10 mouse cellular contexts compared by ENCODE assay signal in the genomic region with DNA sequence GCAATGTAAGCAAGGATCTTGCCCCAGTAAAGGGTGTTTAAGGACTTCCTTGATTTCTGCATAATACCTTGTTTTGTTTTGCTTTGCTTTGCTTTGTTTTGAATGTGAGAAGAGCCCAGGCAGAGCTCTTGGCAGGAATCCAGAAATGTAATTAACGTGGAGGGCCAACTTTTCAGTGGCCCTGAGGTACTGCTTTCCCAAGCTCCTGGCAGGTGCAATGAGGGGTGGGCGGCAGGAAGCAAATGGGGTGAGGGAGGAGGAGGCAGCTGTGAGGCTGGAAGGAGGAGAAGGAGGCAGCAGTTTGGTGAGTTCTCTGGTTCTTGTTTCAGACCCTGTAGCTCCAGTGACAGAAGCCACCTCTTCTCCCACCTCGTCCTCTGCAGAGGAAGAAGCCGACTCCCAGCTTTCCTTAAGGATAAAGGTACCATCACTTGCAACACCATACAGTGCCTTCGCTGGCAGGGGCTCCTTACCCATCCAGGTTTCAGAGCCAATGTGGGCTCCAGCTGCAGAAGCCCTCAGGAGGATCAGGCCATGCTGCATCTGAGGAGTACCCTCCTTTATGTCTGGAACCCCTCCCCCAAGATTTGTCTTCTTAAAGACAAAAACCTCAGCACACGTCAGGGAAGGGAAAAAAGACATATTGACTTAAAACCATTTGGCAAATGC. TPM values are rescaled to one million over a fixed set of nuclear protein-coding genes. Genes with fewer than 3 reads are reported as not detected.
A peak's percentile ranks its signal among the peaks of the same experiment; 100 is the strongest.
DNase-seq lines count a peak whose midpoint lies in the region; ATAC-seq lines count a peak whose summit lies in the region.
"Had no signal": no experiment of that assay in that cellular context is flagged by ENCODE, and none has a peak within 500 bp of the region (broad histone marks: within the 10 kb centered on the region; RNA-seq: fewer than 3 reads in every experiment).

No protein-coding gene starts in this region.

- peaks cover 24% of the 10 kb centered on the region for H3K4me1 ChIP-seq in lung, embryonic 15.5 days
- peaks cover 6% of the 10 kb centered on the region; the same call in 1 of the 2 replicates for H3K4me1 ChIP-seq in forebrain, embryonic 11.5 days (replicated peaks; ENCODE audit: control insufficient read depth, insufficient read depth, low read length)
- H3K4me1 ChIP-seq in intestine, embryonic 16.5 days (ENCODE audit: control insufficient read depth, insufficient read depth, low read length), result peaks cover 24% of the 10 kb centered on the region
- H3K4me1 ChIP-seq in stomach, embryonic 15.5 days, result peaks cover 28% of the 10 kb centered on the region

- intact Hi-C loops in gastrocnemius, postnatal 36 days (cut with DNase I), result no loop called here

- no peaks in the 10 kb centered on the region for H3K27me3 ChIP-seq in lung, embryonic 15.5 days
- peaks cover 2% of the 10 kb centered on the region; the same call in 1 of the 2 replicates for H3K27me3 ChIP-seq in forebrain, embryonic 11.5 days (ENCODE audit: control insufficient read depth, insufficient read depth, low read length)
- H3K27me3 ChIP-seq in intestine, embryonic 16.5 days (replicated peaks; ENCODE audit: control insufficient read depth, insufficient read depth, low read length), result no peaks in the 10 kb centered on the region
- H3K27me3 ChIP-seq in stomach, embryonic 15.5 days (replicated peaks), result no peaks in the 10 kb centered on the region

- 35% methylated on average over 6 of the region's 6 CpGs for WGBS in lung, embryonic 15.5 days
- 29% methylated on average over 6 of the region's 6 CpGs for WGBS in forebrain, embryonic 11.5 days
- WGBS in intestine, embryonic 16.5 days, result 31% methylated on average over 6 of the region's 6 CpGs
- 16% methylated on average over 6 of the region's 6 CpGs for WGBS in stomach, embryonic 15.5 days

- ATAC-seq in lung, embryonic 15.5 days (ENCODE audit: borderline replicate concordance, extremely low read depth, low FRiP score, low TSS enrichment), result no peak
- ATAC-seq in forebrain, embryonic 11.5 days (replicated peaks; ENCODE audit: low FRiP score), result peak; percentile 76
- ATAC-seq in intestine, embryonic 16.5 days, result no peak
- 0 out of 2 replicates have a peak, but pooled peaks have one; percentile 21 for ATAC-seq in stomach, embryonic 15.5 days (ENCODE audit: insufficient read depth, low FRiP score, low read depth)

- H3K4me3 ChIP-seq in lung, embryonic 15.5 days, result no peak overlapping the region
- no peak overlapping the region for H3K4me3 ChIP-seq in forebrain, embryonic 11.5 days (ENCODE audit: low read depth, low read length)
- no peak overlapping the region for H3K4me3 ChIP-seq in intestine, embryonic 16.5 days (ENCODE audit: low read length)
- H3K4me3 ChIP-seq in stomach, embryonic 15.5 days (replicated peaks), result no peak overlapping the region

- no peaks in the 10 kb centered on the region for H3K9me3 ChIP-seq in lung, embryonic 15.5 days
- no peaks in the 10 kb centered on the region for H3K9me3 ChIP-seq in forebrain, embryonic 11.5 days (ENCODE audit: control insufficient read depth, low read length)
- no peaks in the 10 kb centered on the region for H3K9me3 ChIP-seq in intestine, embryonic 16.5 days (ENCODE audit: control insufficient read depth, low read length)
- no peaks in the 10 kb centered on the region for H3K9me3 ChIP-seq in stomach, embryonic 15.5 days

- peak overlapping the region; percentile 60; the same call in 1 of the 2 replicates for H3K27ac ChIP-seq in lung, embryonic 15.5 days
- H3K27ac ChIP-seq in forebrain, embryonic 11.5 days (ENCODE audit: low read depth, low read length), result no peak overlapping the region
- H3K27ac ChIP-seq in intestine, embryonic 16.5 days (ENCODE audit: low read length), result peak overlapping the region; percentile 43
- H3K27ac ChIP-seq in stomach, embryonic 15.5 days, result peak overlapping the region; percentile 78

- H3K4me2 ChIP-seq in lung, embryonic 15.5 days, result 0 out of 2 replicates have a peak overlapping the region, but pooled peaks have one; percentile 14
- no peak overlapping the region for H3K4me2 ChIP-seq in forebrain, embryonic 11.5 days (ENCODE audit: low read depth, low read length, severe bottlenecking)
- H3K4me2 ChIP-seq in intestine, embryonic 16.5 days (ENCODE audit: low read depth, low read length), result no peak overlapping the region
- peak overlapping the region; percentile 26 for H3K4me2 ChIP-seq in stomach, embryonic 15.5 days

- no peak for DNase-seq in lung, postnatal 36 days
- DNase-seq in forebrain, embryonic 11.5 days (ENCODE audit: low spot score), result peak; percentile 66
- no peak for DNase-seq in gastrocnemius, postnatal 36 days
- DNase-seq in layer of hippocampus, adult 18-20 months (ENCODE audit: low spot score in 2 of 2), result no peak
- DNase-seq: cerebellum, adult 11 months; heart, postnatal 36 days; liver had no signal

- no peaks in the 10 kb centered on the region for H3K36me3 ChIP-seq in lung, embryonic 15.5 days
- no peaks in the 10 kb centered on the region for H3K36me3 ChIP-seq in forebrain, embryonic 11.5 days (ENCODE audit: control insufficient read depth, insufficient read depth, low read length)
- H3K36me3 ChIP-seq in intestine, embryonic 16.5 days (ENCODE audit: control insufficient read depth, insufficient read depth, low read length), result no peaks in the 10 kb centered on the region
- H3K36me3 ChIP-seq in stomach, embryonic 15.5 days, result no peaks in the 10 kb centered on the region

- H3K9ac ChIP-seq in lung, embryonic 15.5 days, result no peak overlapping the region
- H3K9ac ChIP-seq in forebrain, embryonic 11.5 days (ENCODE audit: low read length), result no peak overlapping the region
- H3K9ac ChIP-seq in intestine, embryonic 16.5 days (ENCODE audit: low read depth, low read length), result no peak overlapping the region
- no peak overlapping the region for H3K9ac ChIP-seq in stomach, embryonic 15.5 days

RNA-seq across cellular contexts. Expression of a gene that starts 36.2 kb away (rescaled TPM):
- polyA plus RNA-seq in lung, embryonic 15.5 days (2015; fragmentation: Nextera tagmentation; extraction: Ambion mirVana), result 109 TPM in 2 replicates
- 63.6 and 64.5 TPM in 2 replicates for polyA plus RNA-seq in forebrain, embryonic 11.5 days (2014; fragmentation: Nextera tagmentation; extraction: Ambion mirVana)
- polyA plus RNA-seq in intestine, embryonic 16.5 days (2015; fragmentation: Nextera tagmentation; extraction: Ambion mirVana), result 78.5 and 80.0 TPM in 2 replicates
- 101 and 108 TPM in 2 replicates for polyA plus RNA-seq in stomach, embryonic 15.5 days (2015; fragmentation: Nextera tagmentation; extraction: Ambion mirVana)
- 10 to 100 TPM; 14.5 to 17.3 TPM for total RNA-seq in gastrocnemius, postnatal 36 days (2021)
- 10 to 100 TPM; 47.0 to 49.7 TPM for total RNA-seq in layer of hippocampus, adult 18-20 months (2021)

Comparison
In these comparisons a context has a peak if more than half of its experiments do, and no peak if none do; other contexts are left out.
1. ATAC-seq: peak in forebrain, embryonic 11.5 days (single experiment) and stomach, embryonic 15.5 days (single experiment); none in lung, embryonic 15.5 days (single experiment) and intestine, embryonic 16.5 days (single experiment).
2. H3K4me2 ChIP-seq: peak in lung, embryonic 15.5 days (single experiment) and stomach, embryonic 15.5 days (single experiment); none in forebrain, embryonic 11.5 days (single experiment) and intestine, embryonic 16.5 days (single experiment).